Mouse (Mus musculus) skeletal muscle tissue, adult 2 months (tissue): ENCODE results near the gene Tescl.

Source experiments
- DNase-seq: peaks from one replicate; pipeline ENCODE4 v3.0.0-alpha.2; 2012; ENCODE audit warnings: low read depth, low spot score

Tescl gene

DNA sequence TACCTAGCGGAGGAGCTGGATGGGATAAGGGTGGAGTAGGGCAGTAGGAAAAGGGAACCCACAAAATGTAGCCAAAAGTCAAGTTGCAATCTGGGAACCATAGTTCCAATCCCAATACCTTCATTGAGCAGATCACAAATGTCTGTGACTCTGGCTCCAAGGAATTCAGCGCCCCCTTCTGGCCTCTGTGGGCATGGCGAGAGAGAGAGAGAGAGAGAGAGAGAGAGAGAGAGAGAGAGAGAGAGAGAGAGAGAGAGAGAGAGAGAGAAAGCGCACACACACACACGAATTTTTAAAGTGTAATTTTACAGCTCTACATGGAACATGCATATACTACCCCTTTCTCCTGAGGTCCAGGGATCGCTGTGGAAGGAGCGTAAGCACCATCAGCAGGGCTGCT, 29.5 kb upstream of the Tescl start:
- no peak for DNase-seq

DNA sequence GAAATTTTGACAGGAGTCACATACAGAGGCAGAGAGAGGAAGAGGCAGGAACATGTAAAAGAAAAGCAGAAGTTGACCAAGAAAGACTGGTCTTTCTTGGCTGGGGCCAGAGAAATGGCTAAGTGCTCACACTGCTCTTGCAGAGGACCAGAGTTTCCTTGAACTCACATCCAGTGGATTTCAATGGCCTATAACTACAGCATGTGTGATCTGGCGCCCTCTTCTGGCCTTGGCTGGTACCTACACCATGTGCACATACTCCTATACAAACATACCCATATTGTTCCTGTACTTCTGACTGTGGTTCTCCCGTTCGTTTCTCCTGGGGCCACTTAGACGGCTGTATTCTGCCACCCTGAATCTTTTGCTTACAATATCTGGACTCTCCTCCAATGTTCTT, 27.3 kb upstream of the Tescl start:
- DNase-seq: no peak

DNA sequence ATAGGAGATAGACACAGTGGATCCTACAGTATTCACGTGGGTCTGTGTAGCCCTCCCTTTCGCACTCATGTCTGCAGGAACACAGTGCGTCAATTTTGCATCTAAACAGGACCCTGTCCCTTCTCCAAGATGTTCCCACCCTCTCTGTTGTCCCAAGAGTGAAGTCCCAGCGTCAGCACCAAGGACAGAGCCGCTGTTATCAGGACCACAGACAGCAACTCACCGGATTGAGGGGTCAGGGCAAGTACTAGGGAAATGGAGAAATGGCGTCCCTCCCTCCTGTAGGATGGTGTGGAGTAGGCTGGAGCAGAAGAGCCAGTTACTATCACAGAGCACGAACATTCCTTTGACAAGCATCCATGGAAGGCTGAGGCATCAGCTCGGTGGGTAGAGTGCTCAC, 25.5 kb upstream of the Tescl start:
- DNase-seq: no peak

DNA sequence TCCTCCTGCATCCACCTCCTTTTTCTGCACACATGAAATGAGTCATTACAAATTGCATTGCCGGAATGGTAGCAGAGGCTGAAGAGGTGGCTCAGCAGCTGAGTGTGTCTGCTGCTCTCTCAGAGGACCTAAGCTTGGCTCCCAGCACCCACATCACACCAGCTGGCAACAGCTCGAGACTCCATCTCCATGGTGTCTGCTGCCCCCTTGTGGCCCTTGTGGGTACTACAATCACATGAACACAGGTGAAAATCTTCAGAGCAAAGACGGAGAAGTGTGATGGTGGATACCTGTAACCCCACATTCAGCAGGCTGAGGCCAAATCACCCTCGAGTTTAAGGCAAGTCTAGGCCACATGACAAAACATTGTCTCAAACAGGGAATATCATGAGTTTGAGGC, 24.2 kb upstream of the Tescl start:
- no peak for DNase-seq

DNA sequence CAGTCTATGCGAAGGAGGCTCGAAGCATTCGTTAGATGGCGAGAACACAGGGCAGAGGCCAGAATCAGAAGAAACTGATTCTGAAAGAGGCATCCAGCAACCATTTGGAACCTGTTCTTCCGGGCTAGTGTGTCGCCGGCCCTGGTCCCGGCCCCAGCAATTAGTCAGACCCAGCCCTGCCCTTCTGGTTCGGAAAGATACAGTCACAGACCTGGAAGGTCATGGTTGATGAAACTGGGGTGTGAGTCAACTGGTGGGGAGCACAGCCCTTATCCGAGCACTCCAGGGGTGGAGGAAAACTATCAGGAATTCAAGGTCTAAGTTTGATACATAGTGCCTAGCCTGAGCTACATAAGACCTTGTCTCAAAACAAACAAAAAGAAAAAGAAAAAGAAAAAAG, 22.3 kb upstream of the Tescl start:
- DNase-seq: no peak

DNA sequence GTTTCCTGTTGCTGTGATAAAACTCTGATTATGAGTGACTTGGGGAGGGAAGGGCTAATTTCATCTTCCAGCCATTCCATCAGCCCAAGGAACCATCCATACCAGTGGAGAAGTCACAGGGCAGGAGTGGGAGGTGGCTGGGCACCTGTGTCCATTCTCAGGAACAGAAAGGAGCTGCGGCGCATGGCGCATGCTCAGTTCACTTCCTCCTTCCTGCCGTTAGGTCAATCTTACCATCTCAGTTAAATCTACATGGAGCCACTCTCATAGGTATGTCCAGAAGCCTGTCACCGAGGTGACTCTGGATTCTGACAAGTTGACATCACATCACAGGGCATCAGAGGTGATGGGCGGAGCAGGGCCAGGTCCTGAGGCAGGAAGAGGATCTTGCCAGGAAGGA, 21.9 kb upstream of the Tescl start:
- no peak for DNase-seq

DNA sequence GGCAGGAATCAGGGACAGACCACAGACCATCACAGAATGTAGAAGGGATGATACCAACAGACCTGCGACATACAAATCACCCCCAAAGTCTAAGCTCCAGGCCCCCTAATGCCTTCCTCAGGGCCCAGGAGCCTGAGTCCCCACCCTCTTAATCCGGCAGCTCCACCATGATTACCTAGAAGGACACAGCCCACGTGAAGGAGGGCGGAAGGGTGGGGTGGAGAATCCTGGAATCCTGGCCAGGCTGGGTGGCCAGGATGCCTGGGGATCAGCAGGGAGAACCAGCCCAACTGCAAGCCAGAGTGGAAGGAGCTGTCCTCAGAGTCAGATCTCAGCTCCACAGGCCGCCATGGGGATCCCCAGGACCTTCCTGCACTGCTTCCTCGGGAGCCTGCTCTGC, 15.2 kb upstream of the Tescl start, which contains the start of gene Lypd5:
Gene Lypd5 (plus strand): TSS at position 301 of the 400 bp plus-strand sequence.
- DNase-seq: no peak

DNA sequence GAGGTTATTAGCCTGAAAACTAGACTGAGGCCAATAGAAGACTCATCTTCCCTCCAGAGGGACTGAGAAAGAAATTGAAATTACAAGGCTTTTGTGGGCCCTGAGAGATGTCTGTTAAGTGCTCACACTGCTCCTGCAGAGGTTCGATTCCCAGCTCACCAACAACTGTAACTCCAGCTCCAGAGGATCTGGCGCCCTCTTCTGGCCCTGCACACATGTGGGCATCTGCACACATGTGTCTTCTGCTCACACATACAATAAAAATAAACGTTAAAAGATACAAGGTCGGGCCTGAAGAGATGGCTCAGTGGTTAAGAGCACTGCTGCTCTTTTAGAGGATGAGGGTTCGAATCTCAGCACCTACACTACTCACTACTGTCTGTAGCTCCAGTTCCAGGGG, 12.7 kb upstream of the Tescl start:
- DNase-seq: no peak

DNA sequence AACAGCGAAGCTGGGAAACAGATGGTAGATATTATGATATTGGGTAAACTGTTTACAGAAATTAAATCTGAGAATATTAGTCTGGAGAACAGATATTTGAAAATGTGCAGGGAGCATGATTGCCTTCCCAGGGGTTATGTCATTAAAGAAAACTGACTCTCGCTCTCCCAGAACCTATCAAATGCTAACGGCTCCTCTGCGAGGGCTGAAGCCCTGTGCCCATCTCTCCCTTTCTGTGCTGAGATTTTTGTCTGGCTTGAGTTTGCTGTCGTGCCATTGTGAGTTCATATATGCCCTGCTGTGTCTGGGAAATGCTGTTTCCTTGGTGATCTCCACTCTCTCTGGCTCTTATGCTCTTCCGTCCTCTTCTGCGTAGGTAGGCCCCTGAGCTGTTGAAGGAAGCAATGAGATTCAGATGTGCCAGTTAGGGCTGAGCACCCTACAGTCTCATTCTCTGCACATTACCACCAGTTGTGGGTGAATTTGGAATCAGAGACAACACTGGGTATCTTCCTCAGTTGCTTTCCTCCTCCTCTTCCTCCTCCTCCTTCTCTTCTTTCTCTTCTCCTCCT, 10.1 kb upstream of the Tescl start:
- DNase-seq: no peak

DNA sequence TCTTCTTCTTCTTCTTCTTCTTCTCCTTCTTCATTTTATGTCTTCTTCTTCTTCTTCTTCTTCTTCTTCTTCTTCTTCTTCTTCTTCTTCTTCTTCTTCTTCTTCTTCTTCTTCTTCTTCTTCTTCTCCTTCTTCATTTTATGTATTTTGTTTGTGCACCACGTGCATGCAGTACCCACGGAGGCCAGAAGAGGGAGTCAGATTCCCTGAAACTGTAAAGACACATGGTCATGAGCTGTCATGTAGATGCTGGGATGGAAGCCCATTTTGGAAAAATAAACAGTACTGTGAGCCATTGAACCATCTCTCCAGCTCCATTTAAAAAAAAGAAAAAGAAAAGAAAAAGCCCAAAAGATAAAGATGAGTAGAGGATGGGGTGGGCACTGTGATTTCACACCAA, 4.5 kb upstream of the Tescl start:
- DNase-seq: no peak

DNA sequence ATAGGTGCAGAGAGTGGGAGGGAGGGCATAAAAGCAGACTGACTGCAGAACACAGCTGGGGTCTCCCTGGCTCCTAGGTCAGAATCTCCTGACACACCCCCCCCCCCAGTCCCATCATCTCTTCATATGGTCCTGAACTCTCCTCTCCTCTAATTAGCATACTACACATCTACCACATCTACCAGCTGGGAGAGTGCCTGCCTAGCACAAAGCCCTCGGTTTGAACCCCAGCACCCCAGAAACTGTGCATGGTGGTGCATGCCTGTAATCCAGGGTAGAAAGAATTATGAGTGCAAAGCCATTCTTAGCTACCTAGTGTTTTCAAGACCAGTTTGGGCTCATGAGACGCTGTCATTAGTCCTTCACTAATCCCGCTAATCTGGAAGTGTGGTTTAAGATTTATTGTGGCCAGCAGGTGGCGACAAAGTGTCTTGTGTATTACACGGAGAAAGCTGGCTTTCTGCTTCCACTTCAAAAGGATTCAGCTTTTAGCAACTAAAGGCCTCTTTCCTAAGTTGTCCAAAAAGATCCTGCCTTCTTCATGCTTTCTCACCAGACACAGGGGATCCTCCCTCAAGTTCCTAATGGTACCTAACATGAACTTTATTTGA, 2.1 kb upstream of the Tescl start:
- DNase-seq: peak; percentile 20

DNA sequence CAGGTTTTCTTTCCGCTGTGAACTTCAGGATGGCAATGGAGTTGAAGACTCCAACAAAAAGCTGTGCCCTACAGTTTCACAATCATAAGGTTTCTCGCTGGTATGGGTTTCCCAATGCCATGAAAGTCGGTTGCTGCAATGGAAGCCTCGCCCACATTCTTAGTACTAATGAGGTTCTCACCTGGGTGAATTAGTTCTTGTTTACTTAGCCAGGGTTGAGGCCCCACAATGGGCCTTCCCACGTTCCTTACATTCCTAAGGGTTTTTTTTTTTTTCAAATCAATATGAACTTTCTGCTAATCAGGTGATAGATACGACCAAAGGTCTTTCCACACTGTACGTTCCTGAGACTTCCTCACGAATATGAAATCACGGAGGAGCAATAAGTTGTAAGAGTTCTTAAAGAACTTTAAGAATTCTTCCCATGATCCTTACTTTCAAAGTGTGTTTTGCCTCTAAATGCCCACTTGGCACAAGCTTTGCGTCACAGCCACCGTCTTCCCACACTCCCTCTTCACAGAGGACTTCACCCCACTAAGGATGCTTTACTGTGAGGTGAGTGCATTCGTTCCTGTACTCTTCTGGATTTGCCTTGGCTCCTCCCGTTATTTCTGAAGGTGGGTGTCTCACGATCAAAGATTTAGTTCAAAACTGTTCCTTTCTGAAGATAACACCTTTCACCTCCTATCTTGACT, 6.3 kb downstream of the Tescl start:
- no peak for DNase-seq

DNA sequence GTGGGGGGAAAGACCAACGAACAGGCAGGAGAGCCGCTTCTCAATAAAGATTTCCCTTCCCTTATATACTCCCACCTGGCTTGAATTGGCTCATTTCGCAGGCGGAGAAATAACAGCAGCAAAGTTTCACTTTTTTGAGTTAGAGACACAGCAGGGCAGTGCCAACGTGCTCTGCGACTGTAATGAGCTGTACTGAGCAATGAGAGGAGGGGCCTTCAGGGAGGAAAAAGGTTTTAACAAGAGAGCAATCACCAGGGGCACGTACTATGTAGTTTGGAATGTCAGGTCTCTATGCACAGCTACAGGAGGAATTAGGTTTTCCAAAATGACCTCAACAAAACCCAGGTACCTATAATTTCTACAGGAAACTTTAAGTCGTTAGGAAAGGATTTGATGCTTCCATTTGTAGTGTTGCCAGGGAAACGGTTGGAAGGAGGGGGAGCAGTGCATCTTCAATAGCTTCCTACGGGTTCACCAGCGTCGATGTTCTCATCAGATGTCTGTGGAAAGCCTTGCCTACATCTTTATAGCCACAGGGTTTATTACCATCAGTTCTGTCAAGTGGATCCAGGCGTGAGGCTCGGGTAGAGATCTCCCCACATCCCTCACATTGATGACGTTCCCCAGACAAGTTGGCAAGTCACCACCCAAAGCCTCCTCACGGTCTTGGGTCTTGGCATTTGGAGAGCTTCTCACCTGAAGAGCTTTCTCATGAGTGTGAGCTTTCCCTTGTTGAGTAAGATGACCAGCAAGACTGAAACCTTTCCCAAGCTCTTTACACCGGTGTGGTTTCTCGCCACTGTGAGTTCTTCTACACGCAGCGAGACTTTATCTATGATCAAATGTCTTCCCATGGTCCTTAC, 7.2 kb downstream of the Tescl start:
- no peak for DNase-seq

DNA sequence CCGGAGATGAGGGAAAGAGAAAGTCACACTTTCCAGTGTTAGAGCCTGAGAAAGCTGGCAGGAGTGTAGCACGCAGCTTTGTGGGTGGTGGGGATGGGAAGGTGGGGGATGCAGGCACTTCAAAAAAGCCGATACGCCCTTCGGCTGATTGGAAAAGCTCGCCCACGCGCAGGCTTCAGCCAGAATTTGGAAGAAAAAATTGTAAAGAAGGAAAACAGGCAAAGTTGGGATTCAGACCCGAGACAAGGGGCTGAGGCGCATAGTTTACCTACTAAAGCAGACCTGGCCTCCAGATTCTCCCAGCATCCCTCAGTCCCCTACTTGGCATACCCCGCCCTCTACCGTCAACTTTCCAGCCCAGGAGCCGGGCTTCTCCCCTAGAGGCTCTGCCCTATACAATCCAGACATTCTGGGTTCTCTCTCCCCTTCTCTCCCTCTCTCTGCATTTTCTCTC, 8.0 kb downstream of the Tescl start:
- no peak for DNase-seq

DNA sequence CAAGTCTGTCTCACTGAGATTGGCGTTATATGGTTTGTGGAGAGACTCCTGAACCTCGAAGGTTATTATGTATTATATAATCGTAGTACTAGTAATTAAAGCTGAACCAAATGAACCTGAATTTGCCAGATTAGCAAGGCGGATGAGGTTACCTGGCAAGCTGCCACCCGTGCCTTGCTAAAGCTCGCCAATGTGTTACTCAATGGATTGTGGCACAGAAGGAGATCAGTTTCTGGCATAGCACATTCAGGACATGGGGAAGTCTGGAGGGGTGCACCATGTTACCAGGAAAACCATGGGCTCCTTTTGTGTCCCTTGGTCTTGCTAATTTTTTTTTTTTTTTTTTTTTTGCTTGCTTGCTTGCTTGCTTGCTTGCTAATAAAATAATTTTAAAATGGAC, 8.5 kb downstream of the Tescl start:
- no peak for DNase-seq

DNA sequence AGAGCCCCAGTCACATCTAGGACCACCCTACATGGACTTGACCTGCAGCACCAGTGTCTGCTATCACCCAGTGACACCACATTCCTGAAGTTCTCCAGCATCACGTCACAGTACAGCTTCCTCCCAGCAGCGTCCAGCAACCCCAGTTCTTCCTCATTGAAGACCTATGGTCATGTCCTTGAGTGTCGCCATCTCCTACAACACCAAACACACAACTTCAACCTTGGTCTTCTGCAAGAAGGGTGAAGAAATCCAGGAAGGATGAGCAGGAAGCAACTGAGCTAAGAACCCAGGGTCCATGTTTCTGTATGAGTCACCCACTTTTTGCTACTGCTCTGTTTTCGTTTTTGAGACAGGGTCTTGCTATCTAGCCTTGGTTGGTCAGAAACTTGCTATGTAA, 11.1 kb downstream of the Tescl start:
- DNase-seq: no peak

DNA sequence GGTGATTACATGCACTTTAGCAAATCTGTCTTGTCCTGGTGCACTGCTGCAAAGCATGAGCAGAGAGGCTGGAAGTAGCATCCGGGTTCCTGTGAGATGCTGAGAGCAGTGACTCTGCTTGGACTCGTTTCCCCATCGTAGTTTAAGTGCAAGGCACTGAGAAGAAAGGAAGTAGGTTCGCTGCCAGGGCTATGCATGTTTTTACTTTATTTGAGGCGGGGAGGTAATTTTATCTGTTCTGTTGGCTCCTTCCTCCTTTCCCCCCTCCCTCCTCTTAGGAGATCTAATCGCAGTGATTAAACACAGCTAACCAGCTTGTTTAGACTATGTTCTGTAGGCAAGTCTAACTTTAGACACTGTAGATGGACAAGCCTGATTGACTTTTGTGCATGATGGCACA, 14.8 kb downstream of the Tescl start:
- DNase-seq: no peak

DNA sequence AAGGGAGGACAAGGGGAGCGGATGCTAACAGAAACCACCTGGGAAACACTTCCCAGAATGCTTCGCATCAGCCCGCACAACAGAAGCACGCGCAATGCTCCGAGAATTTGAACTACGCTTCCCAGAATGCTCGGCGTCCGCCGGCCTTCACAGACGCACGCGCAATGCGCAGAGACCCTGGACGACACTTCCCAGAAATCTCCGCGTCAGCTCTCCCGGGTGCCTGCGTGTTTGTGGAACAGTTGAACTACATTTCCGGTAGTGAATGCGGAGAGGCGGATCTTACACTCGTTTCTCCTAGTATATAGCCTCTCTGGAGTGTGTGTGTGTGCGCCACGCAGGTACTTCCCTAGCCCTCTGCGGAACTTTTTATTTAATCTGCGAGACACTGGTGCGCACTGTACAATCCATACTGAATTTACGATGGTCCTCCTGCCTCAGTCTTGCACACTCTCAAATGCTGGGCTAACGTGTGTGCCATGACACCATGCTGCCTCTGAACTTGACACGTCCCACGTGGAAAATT, 17.1 kb downstream of the Tescl start, which contains the start of gene Zfp94:
Gene Zfp94 (minus strand): TSS at position 100 of the 526 bp plus-strand sequence.
- peak; percentile 90 for DNase-seq

DNA sequence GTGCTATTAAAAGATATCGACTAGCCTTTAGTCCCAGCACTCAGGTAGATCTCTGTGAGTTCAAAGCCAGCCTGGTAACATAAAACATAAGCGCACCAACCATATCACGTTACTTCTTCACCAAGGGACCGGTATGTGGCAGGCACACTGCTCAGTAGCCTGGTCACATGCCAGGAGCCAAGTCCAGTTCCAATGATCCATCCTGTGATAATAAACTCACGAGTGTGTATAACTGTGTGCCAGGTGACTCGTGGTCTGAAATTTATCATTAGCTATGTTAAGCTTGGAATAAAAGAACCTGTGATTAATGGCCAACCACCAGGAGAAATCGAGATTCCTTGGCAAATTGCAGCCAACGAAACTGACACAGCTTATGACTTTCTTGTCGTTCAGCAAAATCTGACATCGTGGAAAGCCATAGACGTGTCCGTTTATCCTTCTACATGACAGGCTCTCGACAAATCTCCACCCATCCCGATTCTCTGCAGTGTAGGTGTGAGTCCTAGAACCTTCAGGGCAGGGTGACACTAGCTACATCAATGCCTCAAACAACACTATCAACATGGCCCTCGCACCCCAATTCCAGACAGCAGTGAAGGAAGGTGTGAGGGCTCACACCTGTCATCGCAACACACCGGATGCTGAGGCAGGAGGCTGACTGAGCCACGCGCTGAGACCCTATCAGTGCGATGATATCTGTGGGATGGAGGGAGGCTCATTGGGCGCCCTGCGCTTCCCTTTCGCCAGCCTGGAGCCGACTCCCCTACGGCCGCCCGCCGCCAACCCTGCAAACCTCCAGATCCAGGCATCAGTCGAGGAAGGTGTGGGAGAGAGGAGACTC, 17.8 kb downstream of the Tescl start:
- DNase-seq: no peak

DNA sequence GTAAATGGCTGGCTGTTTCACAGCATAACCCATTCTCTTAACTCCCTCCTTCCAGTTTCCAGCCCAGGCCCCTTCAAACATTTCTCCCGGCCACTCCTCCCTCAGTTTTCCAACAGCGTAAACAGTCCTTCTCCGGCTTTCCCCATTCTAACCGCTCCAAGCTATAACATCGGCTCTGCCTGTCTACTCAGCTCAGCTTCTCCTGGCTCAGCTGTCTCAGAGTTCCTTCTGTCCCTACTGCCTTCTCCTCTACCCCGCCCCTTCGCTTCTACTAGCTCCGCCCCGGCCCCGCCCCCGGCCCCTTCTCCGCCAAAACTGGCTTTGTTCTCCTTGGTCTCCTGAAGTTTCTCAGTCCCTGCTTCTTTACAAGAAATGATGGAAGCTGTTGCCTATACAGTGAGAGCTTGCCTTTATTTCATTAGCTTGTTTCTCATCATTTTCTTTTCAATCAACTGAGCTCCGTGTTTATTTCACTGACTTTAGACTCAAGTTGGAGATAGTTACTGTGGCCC, 32.9 kb downstream of the Tescl start, which contains the start of gene Zfp61:
Gene Zfp61 (minus strand): TSS at position 462 of the 512 bp plus-strand sequence.
- peak; percentile 36 for DNase-seq
